Mouse (Mus musculus) CH12.LX (cell line): ENCODE results near the gene Ptges. TPM values are rescaled to one million over a fixed set of nuclear protein-coding genes. Genes with fewer than 3 reads are reported as not detected.

Experiments
- DNase-seq: peaks from one replicate; pipeline ENCODE4 v3.0.0-alpha.2; 2013; ENCODE audit errors: extremely low read depth
- H3K27ac ChIP-seq: 2 replicates; pipeline ENCODE4 v1.5.1; 2012; ENCODE audit warnings: low read depth, mild to moderate bottlenecking, control low read depth, moderate library complexity; ENCODE audit not compliant: insufficient read depth
- H3K27me3 ChIP-seq: replicated peaks from 2 replicates; pipeline ENCODE3; 2012; ENCODE audit warnings: inconsistent platforms
- H3K36me3 ChIP-seq, 2 experiments: replicated peaks in 1 of 2; 2 replicates each; pipeline versions ENCODE3 to v1.6.1; 2012; ENCODE audit warnings: inconsistent platforms in 1 of 2, low read length in 1 of 2, mild to moderate bottlenecking in 1 of 2, mixed read lengths in 1 of 2, moderate library complexity in 1 of 2; ENCODE audit not compliant: control insufficient read depth in 1 of 2, insufficient read depth in 1 of 2
- H3K4me1 ChIP-seq, 2 experiments: 2 replicates each; pipeline ENCODE4 v1.6.1; 2012; ENCODE audit warnings: inconsistent platforms in 1 of 2, moderate library complexity in 1 of 2; ENCODE audit not compliant: insufficient read depth in 2 of 2, control insufficient read depth in 1 of 2
- H3K4me2 ChIP-seq: 2 replicates; pipeline ENCODE4 v1.6.1; 2012; ENCODE audit warnings: low read depth, mild to moderate bottlenecking, control low read depth; ENCODE audit not compliant: poor library complexity, insufficient read depth, severe bottlenecking
- H3K4me3 ChIP-seq, 3 experiments: fragments of 150-350 bp in 1 of 3; sonication (generic) in 1 of 3; replicated peaks in 1 of 3; 2 replicates each; pipeline versions ENCODE3 to v1.5.1; 2011 to 2012; ENCODE audit warnings: low read depth in 2 of 3, low read length in 2 of 3, mild to moderate bottlenecking in 2 of 3, moderate library complexity in 2 of 3, control low read depth in 1 of 3, improper control_type of control experiment in 1 of 3, inconsistent platforms in 1 of 3, mixed read lengths in 1 of 3; ENCODE audit not compliant: poor library complexity in 1 of 3
- H3K79me2 ChIP-seq: replicated peaks from 2 replicates; pipeline ENCODE4 v1.6.1; 2012; ENCODE audit warnings: mild to moderate bottlenecking, moderate library complexity; ENCODE audit not compliant: control insufficient read depth, poor library complexity, insufficient read depth, severe bottlenecking; ENCODE audit errors: extremely low read depth
- H3K9ac ChIP-seq: 2 replicates; pipeline ENCODE4 v1.6.1; 2012; ENCODE audit warnings: low read depth, mild to moderate bottlenecking, control low read depth, moderate library complexity; ENCODE audit not compliant: insufficient read depth
- H3K9me3 ChIP-seq: replicated peaks from 2 replicates; pipeline ENCODE3; 2012; ENCODE audit warnings: low read length, inconsistent platforms, mixed read lengths
- CHD2 ChIP-seq: IDR thresholded peaks from 2 replicates; pipeline ENCODE4 v1.6.1; 2011; ENCODE audit warnings: low read length, improper control_type of control experiment
- CTCF ChIP-seq, 2 experiments: IDR thresholded peaks in 1 of 2; conservative IDR thresholded peaks in 1 of 2; 2 replicates each; pipeline ENCODE4 v1.5.1; 2011 to 2012; ENCODE audit warnings: low read depth in 2 of 2, low read length in 2 of 2, improper control_type of control experiment in 1 of 2, inconsistent platforms in 1 of 2, mild to moderate bottlenecking in 1 of 2, moderate library complexity in 1 of 2
- E2F4 ChIP-seq: IDR thresholded peaks from 2 replicates; pipeline ENCODE4 v1.6.1; 2011; ENCODE audit warnings: low read depth, low read length, improper control_type of control experiment; ENCODE audit not compliant: insufficient replicate concordance
- ELF1 ChIP-seq: IDR thresholded peaks from 2 replicates; pipeline ENCODE4 v1.6.1; 2014; ENCODE audit warnings: low read depth, mild to moderate bottlenecking, inconsistent platforms, low read length, improper control_type of control experiment
- EP300 ChIP-seq: IDR thresholded peaks from 2 replicates; pipeline ENCODE4 v1.6.1; 2011; ENCODE audit warnings: low read length, improper control_type of control experiment
- ETS1 ChIP-seq: conservative IDR thresholded peaks from 2 replicates; pipeline ENCODE4 v1.6.1; 2012; ENCODE audit warnings: low read depth, mild to moderate bottlenecking, inconsistent platforms, low read length, improper control_type of control experiment, moderate library complexity
- GABPA ChIP-seq: IDR thresholded peaks from 2 replicates; pipeline ENCODE4 v1.6.1; 2012; ENCODE audit warnings: low read depth, low read length, improper control_type of control experiment, inconsistent platforms; ENCODE audit not compliant: insufficient replicate concordance
- HCFC1 ChIP-seq: IDR thresholded peaks from 2 replicates; pipeline ENCODE4 v1.6.1; 2012; ENCODE audit warnings: low read depth, mild to moderate bottlenecking, inconsistent platforms, low read length, improper control_type of control experiment
- JUND ChIP-seq: conservative IDR thresholded peaks from 2 replicates; pipeline ENCODE4 v1.6.1; 2011; ENCODE audit warnings: low read depth, low read length, improper control_type of control experiment
- MAFK ChIP-seq: IDR thresholded peaks from 2 replicates; pipeline ENCODE4 v1.6.1; 2011; ENCODE audit warnings: low read length, improper control_type of control experiment; ENCODE audit not compliant: insufficient replicate concordance
- MAX ChIP-seq: IDR thresholded peaks from 2 replicates; pipeline ENCODE4 v1.6.1; 2011; ENCODE audit warnings: low read length, improper control_type of control experiment
- MAZ ChIP-seq: IDR thresholded peaks from 2 replicates; pipeline ENCODE4 v1.6.1; 2012; ENCODE audit warnings: low read depth, mild to moderate bottlenecking, inconsistent platforms, low read length, improper control_type of control experiment, moderate library complexity
- MEF2A ChIP-seq: IDR thresholded peaks from 2 replicates; pipeline ENCODE4 v1.6.1; 2014; ENCODE audit warnings: low read depth, mild to moderate bottlenecking, inconsistent platforms, low read length, improper control_type of control experiment, borderline replicate concordance
- MXI1 ChIP-seq: IDR thresholded peaks from 2 replicates; pipeline ENCODE4 v1.6.1; 2011; ENCODE audit warnings: mild to moderate bottlenecking, low read depth, low read length, improper control_type of control experiment
- NELFE ChIP-seq: IDR thresholded peaks from 2 replicates; pipeline ENCODE4 v1.6.1; 2011; ENCODE audit warnings: low read depth, low read length, improper control_type of control experiment
- NRF1 ChIP-seq: IDR thresholded peaks from 2 replicates; pipeline ENCODE4 v1.6.1; 2014; ENCODE audit warnings: low read depth, mild to moderate bottlenecking, inconsistent platforms, low read length, improper control_type of control experiment, moderate library complexity
- PAX5 ChIP-seq: IDR thresholded peaks from 2 replicates; pipeline ENCODE4 v1.6.1; 2012; ENCODE audit warnings: low read length, inconsistent platforms, mixed read lengths
- POLR2A ChIP-seq: IDR thresholded peaks from 2 replicates; pipeline ENCODE4 v1.6.1; 2011; ENCODE audit warnings: low read depth, mild to moderate bottlenecking, improper control_type of control experiment, low read length
- POLR2AphosphoS2 ChIP-seq: IDR thresholded peaks from 2 replicates; pipeline ENCODE4 v1.6.1; 2011; ENCODE audit warnings: low read depth, low read length, improper control_type of control experiment
- RAD21 ChIP-seq: IDR thresholded peaks from 2 replicates; pipeline ENCODE4 v1.6.1; 2011; ENCODE audit warnings: low read depth, mild to moderate bottlenecking, low read length, improper control_type of control experiment, moderate library complexity
- RCOR1 ChIP-seq: conservative IDR thresholded peaks from 2 replicates; pipeline ENCODE4 v1.6.1; 2012; ENCODE audit warnings: low read depth, mild to moderate bottlenecking, inconsistent platforms, low read length, improper control_type of control experiment
- SIN3A ChIP-seq: IDR thresholded peaks from 2 replicates; pipeline ENCODE4 v1.6.1; 2012; ENCODE audit warnings: low read length, improper control_type of control experiment, inconsistent platforms
- SMC3 ChIP-seq: IDR thresholded peaks from 2 replicates; pipeline ENCODE4 v1.6.1; 2011; ENCODE audit warnings: low read depth, low read length, improper control_type of control experiment
- TBP ChIP-seq: conservative IDR thresholded peaks from 2 replicates; pipeline ENCODE4 v1.6.1; 2011; ENCODE audit warnings: low read depth, low read length, improper control_type of control experiment
- TCF12 ChIP-seq: IDR thresholded peaks from 2 replicates; pipeline ENCODE4 v1.6.1; 2014; ENCODE audit warnings: low read depth, mild to moderate bottlenecking, inconsistent platforms, low read length, improper control_type of control experiment
- UBTF ChIP-seq: IDR thresholded peaks from 2 replicates; pipeline ENCODE4 v1.6.1; 2012; ENCODE audit warnings: low read depth, mild to moderate bottlenecking, inconsistent platforms, low read length, improper control_type of control experiment, moderate library complexity
- USF1 ChIP-seq: IDR thresholded peaks from 2 replicates; pipeline ENCODE4 v1.6.1; 2014; ENCODE audit warnings: low read depth, mild to moderate bottlenecking, inconsistent platforms, low read length, improper control_type of control experiment
- USF2 ChIP-seq: conservative IDR thresholded peaks from 2 replicates; pipeline ENCODE4 v1.6.1; 2011; ENCODE audit warnings: low read depth, low read length, improper control_type of control experiment
- ZC3H11A ChIP-seq: IDR thresholded peaks from 2 replicates; pipeline ENCODE4 v1.6.1; 2012; ENCODE audit warnings: low read depth, mild to moderate bottlenecking, inconsistent platforms, low read length, improper control_type of control experiment
- ZKSCAN1 ChIP-seq: IDR thresholded peaks from 2 replicates; pipeline ENCODE4 v1.6.1; 2012; ENCODE audit warnings: low read depth, inconsistent platforms, low read length, improper control_type of control experiment, borderline replicate concordance
- ZMIZ1 ChIP-seq: IDR thresholded peaks from 2 replicates; pipeline ENCODE4 v1.6.1; 2012; ENCODE audit warnings: low read depth, mild to moderate bottlenecking, inconsistent platforms, low read length, improper control_type of control experiment
- ZNF384 ChIP-seq: IDR thresholded peaks from 2 replicates; pipeline ENCODE4 v1.6.1; 2012; ENCODE audit warnings: low read depth, low read length, improper control_type of control experiment, inconsistent platforms
- dilution Hi-C: fragments of 300-500 bp; cut with MboI; formaldehyde crosslinking; loops from 2 replicates; pipeline ENCODE4 v1.14.3; 2020; ENCODE audit warnings: low sequenced_read_pairs; ENCODE audit not compliant: extremely low pct_unique_long_range_greater_than_20kb, extremely low pct_ligation_motif_present
- in situ Hi-C: fragments of 300-500 bp; cut with MboI; formaldehyde crosslinking; loops from 3 replicates; pipeline ENCODE4 v1.14.3; 2019; ENCODE audit warnings: low sequenced_read_pairs, low pct_ligation_motif_present, low pct_unique_long_range_greater_than_20kb, mixed read lengths
- polyA plus RNA-seq: library from polyadenylated mRNA; unstranded; fragments of >175 nt; gene quantifications from 2 replicates; pipeline ENCODE4 v1.2.1, GENCODE M21; 2012; ENCODE audit warnings: low read depth; ENCODE audit not compliant: insufficient read length
- total RNA-seq, 2 experiments: library from RNA; depleted of rRNA; stranded (reverse); fragments of 300-350 nt in 1 of 2; fragments of >200 nt in 1 of 2; gene quantifications; 2 replicates each; pipeline ENCODE4 v1.2.3; 2012 to 2014

The Ptges gene
- total and polyA plus RNA-seq, 3 experiments, result 0.04 to 0.09 TPM; not detected in 1

- Histone ChIP-seq H3K4me2 (peak overlapping the region; percentile 42), H3K9ac (no peak overlapping the region), H3K4me3 (peak overlapping the region in 1 of 3 experiments; percentile 88), H3K4me1 (peaks cover 6 to 32% of the 10 kb centered on the region in 2 experiments; a peak in 3 of 4 replicates), H3K27ac (no peak overlapping the region), H3K36me3 (peaks cover 23 to 30% of the 10 kb centered on the region in 2 experiments), H3K9me3 (peaks cover 13% of the 10 kb centered on the region), H3K27me3 (peaks cover 32% of the 10 kb centered on the region), H3K79me2 (peaks cover 34% of the 10 kb centered on the region)
- no peak for DNase-seq
- in situ Hi-C loops (no loop called here), dilution Hi-C loops (no loop called here)
- TF ChIP-seq USF1, result no peak
- TF ChIP-seq TCF12, result no peak
- no peak for TF ChIP-seq GABPA
- TF ChIP-seq MEF2A, result no peak
- TF ChIP-seq RAD21, result no peak
- no peak for TF ChIP-seq CHD2
- no peak for TF ChIP-seq SMC3
- no peak for TF ChIP-seq POLR2AphosphoS2
- TF ChIP-seq NRF1, result no peak
- TF ChIP-seq ZNF384, result no peak
These were observed 22.8 kb upstream of the Ptges start for GRCm38 (mm10) chr2:30952457-30952823.

- Histone ChIP-seq H3K4me3 (peak overlapping the region; percentile 49 to 72 (median 56)), H3K36me3 (no peaks in the 10 kb centered on the region), H3K9me3 (no peaks in the 10 kb centered on the region), H3K79me2 (no peaks in the 10 kb centered on the region), H3K27me3 (peaks cover 30% of the 10 kb centered on the region), H3K9ac (peak overlapping the region; percentile 20; the same call in 1 of the 2 replicates), H3K4me1 (peaks cover 2 to 10% of the 10 kb centered on the region in 2 experiments; a peak in 3 of 4 replicates), H3K4me2 (peak overlapping the region; percentile 29; the same call in 1 of the 2 replicates), H3K27ac (no peak overlapping the region)
- in situ Hi-C loops, result no loop called here
- dilution Hi-C loops, result no loop called here
- peak; percentile 89 for DNase-seq
- peak; percentile 52; the same call in 1 of the 2 replicates for TF ChIP-seq MAZ
- TF ChIP-seq PAX5, result no peak
- TF ChIP-seq MXI1, result peak; percentile 89
- TF ChIP-seq GABPA, result no peak
- 0 out of 2 replicates have a peak, but pooled peaks have one; percentile 17 for TF ChIP-seq NRF1
- 0 out of 2 replicates have a peak, but pooled peaks have one; percentile 20 for TF ChIP-seq ETS1
- 0 out of 2 replicates have a peak, but pooled peaks have one; percentile 30 for TF ChIP-seq TBP
- peak; percentile 51; the same call in 1 of the 2 replicates for TF ChIP-seq HCFC1
- TF ChIP-seq MEF2A, result peak; percentile 48; the same call in 1 of the 2 replicates
- no peak for TF ChIP-seq ZC3H11A
- TF ChIP-seq EP300, result peak; percentile 60
- TF ChIP-seq SIN3A, result peak; percentile 98
- TF ChIP-seq UBTF, result no peak
- peak; percentile 78 for TF ChIP-seq MAX
- TF ChIP-seq RAD21, result peak; percentile 61
- peak; percentile 90; the same call in 1 of the 2 replicates for TF ChIP-seq RCOR1
- TF ChIP-seq USF1, result no peak
- TF ChIP-seq CTCF (conservative IDR thresholded peaks at IDR 0.05 in 1 of 2, IDR thresholded peaks at IDR 0.05 in 1 of 2; ENCODE audit: low read depth in 2 of 2, low read length in 2 of 2), result peak; percentile 86 to 88
- peak; percentile 73 for TF ChIP-seq NELFE
- TF ChIP-seq E2F4, result no peak
- TF ChIP-seq ZNF384, result no peak
- peak; percentile 42; the same call in 1 of the 2 replicates for TF ChIP-seq ELF1
- no peak for TF ChIP-seq MAFK
- TF ChIP-seq USF2, result no peak
- no peak for TF ChIP-seq ZMIZ1
- TF ChIP-seq POLR2A, result peak; percentile 65
- TF ChIP-seq JUND, result peak; percentile 54
- TF ChIP-seq ZKSCAN1, result no peak
These were observed 12.9 kb upstream of the Ptges start for GRCm38 (mm10) chr2:30942603-30943011.
